Mouse (Mus musculus) layer of hippocampus, postnatal 25 days (tissue): ENCODE data around the gene Kalrn. TPM values are rescaled to one million over a fixed set of nuclear protein-coding genes. Genes with fewer than 3 reads are reported as not detected.

Experiments used
- DNase-seq, 2 experiments: peaks; one replicate each; pipeline ENCODE4 v3.0.0; 2022; ENCODE audit warnings: mixed read lengths in 2 of 2, low spot score in 1 of 2; ENCODE audit errors: extremely low spot score in 1 of 2
- total RNA-seq, 2 experiments: library from RNA; stranded (reverse); gene quantifications; 2 replicates each; pipeline ENCODE4 v1.2.3; 2021

Gene Kalrn
- total RNA-seq, 2 experiments from 2014 or later: 456 to 578 TPM

- peak in 1 of 2 experiments; percentile 44 for DNase-seq
Observed at GRCm38 (mm10) chr16:33934701-33935406, 638.5 kb downstream of the Kalrn start.

DNA sequence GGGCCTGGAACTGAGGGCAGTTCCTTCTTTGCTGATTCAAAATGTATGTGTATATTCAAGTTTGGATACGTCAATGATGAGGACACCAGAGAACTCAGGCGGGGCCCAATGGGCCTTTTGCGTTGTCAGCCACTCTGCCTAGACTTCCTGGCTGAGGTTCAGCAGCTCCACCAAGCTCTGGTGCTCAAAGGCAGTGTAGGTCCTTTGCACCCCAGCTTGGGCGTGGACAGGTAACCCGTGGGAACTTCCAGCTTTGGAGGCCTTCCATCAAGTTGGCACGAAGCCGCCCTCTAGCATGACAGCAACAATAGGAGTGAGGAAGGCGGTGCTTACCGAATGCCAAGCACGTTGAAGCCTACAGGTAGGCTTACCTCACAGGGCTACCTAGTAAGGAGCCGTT is 639.9 kb downstream of the Kalrn start:
- DNase-seq: no peak

DNA sequence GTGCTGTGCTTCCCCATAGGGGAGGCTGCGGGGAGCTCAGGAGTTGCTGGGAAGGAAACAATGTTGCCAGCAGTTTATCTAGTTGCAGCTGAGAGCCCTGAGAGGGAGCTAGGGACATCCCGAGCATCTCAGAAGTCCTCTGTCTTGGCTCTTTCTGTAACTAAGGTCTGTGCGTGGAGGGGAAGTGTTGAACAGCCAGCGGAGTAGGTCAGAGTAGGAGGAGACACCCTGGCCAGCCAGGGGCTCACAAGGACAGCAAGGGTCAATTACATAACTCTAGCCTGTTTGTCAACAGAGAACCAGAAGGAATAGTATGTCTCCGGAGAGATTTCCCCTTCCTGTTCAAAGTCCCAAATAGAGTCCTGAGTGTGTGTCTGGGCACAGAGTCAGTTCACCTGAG is 641.2 kb downstream of the Kalrn start:
- no peak for DNase-seq

GRCm38 (mm10) chr16:33931682-33932081 is 641.6 kb downstream of the Kalrn start:
- no peak for DNase-seq

DNA sequence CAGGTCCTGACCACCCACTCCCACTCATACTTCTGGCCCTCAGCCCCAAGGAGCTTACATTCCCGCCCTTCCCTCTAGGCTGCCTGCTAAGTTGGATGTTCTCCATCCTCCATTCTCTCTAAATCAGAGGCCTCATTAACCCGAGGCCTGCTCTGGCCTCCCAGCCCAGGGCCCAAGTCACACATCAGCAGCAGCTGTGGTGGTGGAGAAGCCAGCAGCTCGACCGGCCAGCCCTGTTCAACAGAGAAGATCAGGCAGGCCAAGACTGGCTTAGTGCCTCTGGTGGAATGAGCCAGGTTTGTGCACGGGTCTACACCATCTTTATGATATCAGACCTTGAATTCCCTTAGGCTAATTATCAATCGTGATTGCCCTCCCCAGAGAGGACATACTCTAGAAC is 642.5 kb downstream of the Kalrn start:
- DNase-seq: no peak

DNA sequence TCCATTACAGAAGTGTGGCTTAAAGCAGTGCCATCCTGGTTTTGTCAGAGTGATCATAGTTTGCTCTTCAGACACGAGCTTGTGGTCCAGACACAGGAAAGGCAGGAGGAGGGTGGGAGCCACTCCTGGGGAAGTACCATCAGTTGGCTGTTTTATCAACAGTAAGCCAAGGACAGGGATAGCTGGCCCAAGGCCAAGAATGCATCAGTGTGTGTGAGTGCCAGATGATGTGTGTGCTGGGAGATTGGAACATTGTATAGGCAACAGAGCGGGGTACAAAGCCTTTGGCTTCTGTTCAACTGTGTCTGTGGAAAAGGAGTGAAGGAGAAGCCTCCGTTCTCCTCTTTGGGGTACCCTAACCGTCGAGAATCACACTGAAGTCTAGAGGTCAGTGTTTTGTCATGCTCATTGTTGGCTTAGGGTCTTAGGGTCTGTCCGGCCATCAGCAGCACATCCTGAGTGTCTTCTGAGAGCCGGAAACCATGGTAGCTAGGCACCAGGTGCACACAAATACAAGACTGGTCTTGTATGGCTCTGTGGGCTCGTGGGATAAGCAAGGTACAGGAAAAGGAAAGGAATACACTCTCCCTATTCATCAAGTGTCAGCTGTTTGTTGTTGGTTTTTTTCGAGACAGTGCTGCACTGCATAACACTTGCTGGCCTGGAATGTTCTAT is 644.4 kb downstream of the Kalrn start:
- no peak for DNase-seq

DNA sequence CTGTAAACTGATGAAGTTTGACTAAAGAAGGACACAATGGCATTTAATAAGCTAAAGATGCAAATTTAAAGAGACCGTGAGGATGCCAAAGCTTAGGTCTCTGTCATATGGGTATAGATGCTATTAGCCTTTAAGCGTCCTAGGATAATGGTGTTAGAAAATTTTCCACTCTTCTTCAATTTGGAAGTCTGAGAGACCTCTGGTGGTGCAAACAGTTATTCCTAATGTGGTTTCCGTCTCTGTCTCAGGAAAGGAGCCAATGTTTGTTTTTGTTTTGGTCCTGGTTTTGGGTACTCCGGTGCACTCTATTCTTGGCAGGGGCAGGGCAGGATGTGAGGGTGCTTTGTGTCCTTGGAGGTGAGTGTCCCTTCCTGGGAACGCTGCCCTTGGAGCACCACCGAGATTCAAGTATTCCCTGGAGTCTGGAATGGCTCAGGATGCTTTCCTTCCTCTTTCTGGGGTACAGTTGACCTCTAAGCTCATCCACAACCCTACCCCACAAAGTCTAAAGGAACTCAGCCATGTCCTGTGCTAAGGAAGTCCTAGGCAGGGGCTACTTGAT is 646.0 kb downstream of the Kalrn start:
- DNase-seq: no peak

DNA sequence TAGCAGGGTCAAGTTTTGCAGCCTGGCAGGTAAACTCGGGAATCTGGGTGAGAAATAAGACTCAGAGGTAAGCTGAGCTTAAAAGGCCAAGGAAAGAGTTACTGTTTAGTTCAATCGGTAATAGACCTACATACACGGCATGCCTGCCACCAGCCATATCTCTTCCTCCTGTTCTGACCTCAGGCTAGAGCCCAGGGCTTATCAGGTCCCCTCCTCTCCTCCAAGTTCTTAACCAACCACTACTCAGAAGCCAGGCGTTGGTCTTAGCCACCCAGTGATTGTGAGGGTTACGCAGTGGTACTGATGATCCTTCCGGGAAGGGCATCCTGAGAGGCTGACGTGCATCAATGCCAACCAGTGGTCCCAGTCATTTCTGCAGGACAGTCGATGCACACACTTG is 649.6 kb downstream of the Kalrn start:
- DNase-seq: no peak

DNA sequence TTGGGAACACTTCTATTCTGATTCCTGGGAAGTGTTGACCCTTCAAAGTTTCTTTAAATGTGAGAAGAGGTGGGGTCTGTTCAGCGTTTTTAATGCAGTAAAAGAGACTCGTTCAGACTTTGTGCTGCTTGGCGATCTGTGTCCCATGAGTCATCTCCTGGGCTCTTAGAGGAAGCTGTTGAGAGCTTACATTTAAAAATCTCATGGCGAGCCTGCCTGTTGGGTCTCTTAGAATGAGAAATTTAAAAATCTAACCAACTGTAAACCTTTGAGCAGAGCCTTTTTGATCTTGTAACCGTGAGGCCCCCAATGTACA is 650.4 kb downstream of the Kalrn start:
- no peak for DNase-seq

DNA sequence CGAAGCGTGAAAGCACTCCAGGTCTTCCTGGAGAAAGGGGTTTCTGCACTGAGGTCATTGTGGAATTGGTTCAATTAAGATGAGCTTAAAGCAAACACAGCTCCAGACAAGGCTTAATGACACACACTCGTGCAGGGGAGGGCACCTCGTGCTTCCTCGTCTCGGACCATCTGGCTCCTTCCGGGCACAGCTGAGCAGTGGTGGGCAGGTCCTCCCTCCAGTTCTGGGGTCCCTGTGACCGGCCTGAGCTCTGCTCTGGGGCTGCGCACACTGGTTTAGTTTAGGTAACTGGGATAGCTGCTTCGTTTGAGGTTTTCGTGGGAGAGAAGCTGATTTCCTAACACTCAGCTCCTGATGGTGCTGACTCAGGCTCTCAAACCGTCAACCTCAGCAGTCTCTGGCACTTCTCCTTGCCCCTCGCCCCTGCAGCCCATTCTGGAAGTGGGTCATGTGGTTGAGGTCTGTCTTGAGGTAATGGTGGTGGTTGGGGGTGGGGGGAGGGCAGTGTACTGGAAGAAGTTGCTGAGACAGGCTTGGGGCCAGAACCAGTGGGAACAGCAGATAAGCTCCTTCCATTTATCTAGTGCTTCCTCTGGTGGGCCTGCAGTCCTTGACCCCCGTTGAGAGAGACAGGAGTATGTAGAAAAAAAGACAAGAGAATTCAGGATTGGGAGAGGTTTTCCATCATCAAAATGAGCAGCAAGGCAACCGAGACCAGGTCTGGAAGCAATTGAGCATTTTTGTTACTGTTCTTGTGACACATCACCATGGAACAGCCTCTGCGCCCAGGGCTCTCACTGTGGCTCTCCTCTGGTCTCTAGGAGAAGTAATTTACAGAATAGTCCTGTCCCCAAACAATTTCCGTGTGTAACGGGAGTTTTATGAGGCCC is 651.0 kb downstream of the Kalrn start:
- DNase-seq: no peak

GRCm38 (mm10) chr16:33921514-33921913 is 651.8 kb downstream of the Kalrn start:
- DNase-seq: no peak

Other genes with a start within 250 kb of the Kalrn start
- not detected for gene Ropn1, start 76.4 kb upstream of the Kalrn start, total RNA-seq
- 1 to 10 TPM; 2.0 to 2.5 TPM for gene Ccdc14, start 117.1 kb upstream of the Kalrn start, total RNA-seq
- 10 to 100 TPM; 13.6 to 14.8 TPM for gene Mylk, start 171.7 kb upstream of the Kalrn start, total RNA-seq